Mouse (Mus musculus) megakaryocyte progenitor cell, adult 5-6 weeks (primary cell): Measurements from ENCODE around the gene Gm10959. TPM values are rescaled to one million over a fixed set of nuclear protein-coding genes. Genes with fewer than 3 reads are reported as not detected.
"Not testable (repeated sequence)": the region's sequence is repeated elsewhere in the genome, so short reads cannot be mapped to it uniquely, and the experiment has no call there.

Experiments
- ATAC-seq: replicated peaks from 2 replicates; pipeline ENCODE4 v1.8.0; 2016; ENCODE audit warnings: mild to moderate bottlenecking, moderate TSS enrichment, inconsistent platforms; ENCODE audit not compliant: poor library complexity
- total RNA-seq, 2 experiments: library from RNA; stranded (forward) in 1 of 2; stranded (reverse) in 1 of 2; fragments of 157-497, 149-512 nt in 1 of 2; fragments of 200-1000 nt in 1 of 2; gene quantifications; 2 replicates each; pipeline versions ENCODE4 v1.2.3 to v1.2.4; 2015 to 2017

Gm10959 gene
- not detected in 2 replicates for total RNA-seq (2015)
- total RNA-seq (2017), result not detected in 2 replicates

- ATAC-seq, result no peak
Observed at GRCm38 (mm10) chr3:122919260-122919659, at the start of gene Gm10959. Gm10959 (minus strand) TSS chr3:122919360.

GRCm38 (mm10) chr3:122968391-122968790 lies 49.2 kb upstream of the Gm10959 start:
- ATAC-seq, result no peak

- ATAC-seq, result peak; percentile 82
Observed at GRCm38 (mm10) chr3:122964301-122964700, 45.1 kb upstream of the Gm10959 start.

GRCm38 (mm10) chr3:122950129-122950528 lies 31.0 kb upstream of the Gm10959 start:
- ATAC-seq, result 0 out of 2 replicates have a peak, but pooled peaks have one; percentile 39

GRCm38 (mm10) chr3:122943387-122943890 lies 24.3 kb upstream of the Gm10959 start:
- ATAC-seq, result no peak

- peak; percentile 94 for ATAC-seq
Observed at GRCm38 (mm10) chr3:122939215-122939614, 20.1 kb upstream of the Gm10959 start.

- not testable (repeated sequence) for ATAC-seq
Observed at GRCm38 (mm10) chr3:122937176-122937575, 18.0 kb upstream of the Gm10959 start.

- ATAC-seq, result no peak
Observed at GRCm38 (mm10) chr3:122932466-122932865, 13.3 kb upstream of the Gm10959 start.

- ATAC-seq, result no peak
Observed at GRCm38 (mm10) chr3:122929723-122930122, 10.6 kb upstream of the Gm10959 start.

GRCm38 (mm10) chr3:122924009-122924914 lies 5.1 kb upstream of the Gm10959 start, which contains the start of gene 1810037I17Rik:
1810037I17Rik (plus strand) TSS chr3:122924203.
- peak; percentile 85 for ATAC-seq

GRCm38 (mm10) chr3:122923147-122923546 lies 4.0 kb upstream of the Gm10959 start:
- no peak for ATAC-seq

GRCm38 (mm10) chr3:122921676-122922527 lies 2.7 kb upstream of the Gm10959 start:
- no peak for ATAC-seq

GRCm38 (mm10) chr3:122920572-122921435 lies 1.6 kb upstream of the Gm10959 start:
- peak; percentile 32 for ATAC-seq

- peak; percentile 16; the same call in 1 of the 2 replicates for ATAC-seq
Observed at GRCm38 (mm10) chr3:122918672-122919071, 488 bp downstream of the Gm10959 start.

GRCm38 (mm10) chr3:122916191-122916680 lies 2.9 kb downstream of the Gm10959 start:
- no peak for ATAC-seq

GRCm38 (mm10) chr3:122915493-122915892 lies 3.7 kb downstream of the Gm10959 start:
- 0 out of 2 replicates have a peak, but pooled peaks have one; percentile 21 for ATAC-seq

- ATAC-seq, result no peak
Observed at GRCm38 (mm10) chr3:122907841-122908240, 11.3 kb downstream of the Gm10959 start.

GRCm38 (mm10) chr3:122903746-122904433 lies 15.3 kb downstream of the Gm10959 start:
- peak; percentile 96 for ATAC-seq

- no peak for ATAC-seq
Observed at GRCm38 (mm10) chr3:122898254-122898653, 20.9 kb downstream of the Gm10959 start.
